Mouse (Mus musculus) kidney, adult 8-10 months (tissue): ENCODE measurements around the gene Farp1.

ENCODE experiments used
- DNase-seq, 2 experiments: peaks; one replicate each; pipeline ENCODE4 v3.0.0; 2022

The Farp1 gene

DNA sequence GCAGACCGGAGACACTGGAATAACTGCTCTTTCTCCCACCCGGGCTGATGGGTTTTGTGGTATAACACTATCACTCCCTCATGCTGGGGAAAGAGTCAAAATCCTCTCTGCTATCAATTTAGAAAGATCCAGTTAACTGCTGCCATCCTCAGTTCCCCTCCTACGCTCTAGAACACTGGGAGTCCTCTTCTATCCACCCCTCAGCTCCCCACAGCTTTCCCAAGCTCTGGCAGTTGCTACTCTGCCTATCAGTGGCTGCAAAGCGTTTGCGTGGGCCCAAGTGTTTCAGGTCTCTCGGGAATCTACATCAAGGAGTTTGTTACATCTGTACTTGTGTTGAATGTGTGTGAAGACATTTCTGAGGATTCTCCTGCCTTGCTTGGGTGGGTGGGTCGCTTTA, 287.6 kb downstream of the Farp1 start:
- DNase-seq: no peak

DNA sequence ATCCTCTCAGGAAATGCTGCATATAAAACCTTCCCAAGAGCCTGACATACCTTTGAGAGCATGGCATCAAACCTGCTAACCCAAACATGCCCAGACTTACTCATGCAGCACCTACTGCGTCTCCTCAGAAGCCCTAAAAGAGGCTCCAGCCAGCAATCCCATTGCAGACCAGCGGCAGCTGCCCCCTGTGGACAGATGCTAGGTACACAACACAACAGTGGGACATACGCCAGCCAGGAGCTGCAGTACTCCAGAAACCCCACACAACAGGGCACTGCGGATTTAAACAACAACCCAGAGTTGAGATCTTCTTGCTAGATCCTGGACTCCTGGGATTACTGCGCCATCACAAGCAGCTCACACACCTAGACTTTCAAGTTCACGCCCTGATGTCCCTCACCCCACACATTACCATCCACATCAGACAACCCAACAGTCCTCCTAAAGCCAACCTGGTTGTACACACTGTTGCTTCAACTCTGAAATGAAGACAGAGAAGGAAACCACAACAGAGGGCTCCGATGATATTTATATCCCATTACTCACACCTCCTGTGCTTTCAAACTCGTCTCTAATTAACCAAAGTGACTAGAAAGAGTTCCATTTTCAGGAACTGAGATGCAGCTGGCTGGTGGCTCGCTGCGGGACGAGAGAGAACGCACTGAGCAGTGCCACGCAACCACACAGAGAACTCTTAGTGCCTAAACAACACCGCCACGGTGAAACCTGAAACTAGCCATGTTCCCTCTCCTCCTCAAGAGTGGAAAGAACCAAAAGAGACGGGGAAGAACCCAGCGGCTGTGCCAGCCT, 289.7 kb downstream of the Farp1 start:
- no peak for DNase-seq

DNA sequence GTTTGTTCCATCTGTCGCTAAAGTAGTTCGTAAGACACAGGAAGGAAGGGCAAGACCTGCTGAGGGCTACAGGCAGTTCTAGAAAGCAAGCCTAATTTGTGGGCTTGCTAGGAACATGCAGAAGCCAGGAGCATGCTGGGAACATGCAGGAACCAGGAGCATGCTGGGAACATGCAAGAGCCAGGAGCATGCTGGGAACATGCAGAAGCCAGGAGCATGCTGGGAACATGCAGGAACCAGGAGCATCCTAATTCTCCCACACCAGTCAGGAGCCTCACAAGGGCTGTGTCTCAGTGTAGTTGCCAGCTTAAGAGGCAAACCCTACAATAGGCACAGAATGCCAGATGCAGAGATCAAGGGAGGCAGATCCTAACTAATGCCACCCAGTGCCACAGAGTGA, 291.4 kb downstream of the Farp1 start:
- DNase-seq: no peak

DNA sequence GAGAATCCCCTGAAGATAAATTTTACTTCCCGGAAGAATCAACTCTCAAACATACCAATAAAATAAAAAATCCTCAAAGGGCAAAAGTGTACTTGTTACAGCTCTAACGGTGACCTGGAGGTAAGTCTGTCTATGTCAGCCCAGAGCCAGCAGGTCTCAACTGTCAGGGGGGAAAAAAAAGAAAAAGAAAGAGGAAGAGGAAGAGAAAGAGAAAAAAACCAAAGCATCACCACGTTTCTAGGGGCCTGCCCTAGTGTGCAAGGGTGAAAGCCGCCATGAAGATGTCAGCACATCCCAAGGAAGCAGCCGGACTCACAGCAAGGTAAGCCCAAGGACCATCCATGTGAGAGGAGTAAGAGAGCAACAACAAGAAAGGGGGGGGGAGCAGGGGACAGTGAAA, 293.9 kb downstream of the Farp1 start:
- DNase-seq: no peak

DNA sequence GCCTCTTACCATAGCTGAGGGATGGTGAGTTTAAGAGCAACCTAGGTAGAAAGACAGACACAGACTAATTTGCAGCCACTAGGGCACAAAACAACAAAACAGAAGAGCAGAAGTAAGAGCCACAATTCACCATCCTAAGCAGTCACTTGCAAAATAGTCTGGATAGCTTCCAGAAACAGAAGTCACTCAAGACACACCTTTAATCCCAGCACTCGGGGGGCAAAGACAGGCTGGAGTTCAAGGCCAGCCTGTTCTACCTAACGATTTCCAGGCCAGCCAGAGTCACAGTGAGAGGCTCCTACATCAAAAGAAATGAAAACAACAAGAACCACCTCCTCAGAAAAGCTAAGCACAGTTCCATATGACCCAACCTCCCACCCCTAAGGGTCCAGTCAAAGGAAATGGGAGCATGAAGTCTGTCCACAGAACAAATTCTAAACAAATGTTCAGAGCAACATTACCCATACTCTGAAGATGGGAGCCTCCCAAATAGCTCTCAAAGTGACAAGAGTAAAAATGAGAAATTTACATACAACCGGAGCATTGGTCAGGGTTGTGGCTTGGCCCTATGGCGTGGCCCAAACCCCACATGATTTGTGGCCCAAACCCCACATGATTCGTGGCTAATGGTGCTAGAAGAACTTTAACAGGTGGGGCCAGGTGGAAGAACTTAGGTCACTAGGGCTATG, 294.5 kb downstream of the Farp1 start:
- DNase-seq: no peak

DNA sequence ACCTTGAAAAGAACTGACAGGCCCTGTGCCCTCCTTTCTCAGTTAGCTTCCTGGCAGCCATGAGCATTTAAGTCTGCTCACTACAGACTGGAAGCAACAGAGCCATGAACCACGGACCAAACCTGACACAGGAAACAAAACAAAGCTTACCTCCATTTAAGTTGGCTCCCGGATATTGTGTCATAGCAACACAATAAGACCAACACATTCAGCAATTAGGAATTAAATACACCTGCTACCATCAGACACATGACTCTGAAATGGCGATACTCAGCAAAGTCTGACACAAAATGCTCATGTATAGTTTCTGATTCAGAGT, 295.0 kb downstream of the Farp1 start:
- DNase-seq: no peak
